8 mouse cellular contexts compared by ENCODE assay signal in the genomic region with DNA sequence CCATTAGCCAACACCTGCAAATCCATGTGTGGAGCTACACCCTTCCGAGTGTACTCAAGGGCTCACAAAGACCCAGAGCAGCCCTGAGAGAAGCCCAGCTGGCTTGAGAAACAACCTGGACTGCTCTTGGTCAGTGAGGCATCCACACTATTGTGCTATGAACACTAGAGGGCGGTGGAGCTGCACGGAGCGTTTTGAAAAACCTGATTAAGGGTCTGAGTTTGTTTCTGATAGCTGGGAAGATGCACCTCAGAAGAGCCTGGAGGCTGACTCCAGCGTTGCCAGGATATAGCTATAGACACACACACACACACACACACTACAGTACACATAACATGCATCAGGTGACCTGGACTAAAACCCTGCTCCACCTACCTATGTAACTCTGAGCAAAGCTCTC.
DNase-seq lines count a peak whose midpoint lies in the region; ATAC-seq lines count a peak whose summit lies in the region.
"Had no signal": no experiment of that assay in that cellular context is flagged by ENCODE, and none has a peak within 500 bp of the region (broad histone marks: within the 10 kb centered on the region; RNA-seq: fewer than 3 reads in every experiment).

No protein-coding gene starts in this region.

- ATAC-seq in forebrain, embryonic 11.5 days (replicated peaks; ENCODE audit: low FRiP score) = peak; percentile 65
- peak; percentile 77 for ATAC-seq in hindbrain, embryonic 16.5 days
- peak; percentile 74; the same call in 1 of the 2 replicates for ATAC-seq in megakaryocyte-erythroid progenitor cell, adult 5-6 weeks (replicated peaks; ENCODE audit: low FRiP score, low TSS enrichment, poor library complexity, severe bottlenecking)

- H3K4me2 ChIP-seq in forebrain, embryonic 11.5 days (ENCODE audit: low read depth, low read length, severe bottlenecking) = no peak overlapping the region
- no peak overlapping the region for H3K4me2 ChIP-seq in hindbrain, embryonic 16.5 days (ENCODE audit: low read length)
- H3K4me2 ChIP-seq: liver, embryonic 13.5 days had no signal

- WGBS in forebrain, embryonic 11.5 days = 13% methylated on average over 5 of the region's 5 CpGs
- WGBS in hindbrain, embryonic 16.5 days = 9% methylated on average over 5 of the region's 5 CpGs

- H3K4me1 ChIP-seq in forebrain, embryonic 11.5 days (replicated peaks; ENCODE audit: control insufficient read depth, insufficient read depth, low read length) = no peaks in the 10 kb centered on the region
- no peaks in the 10 kb centered on the region for H3K4me1 ChIP-seq in hindbrain, embryonic 16.5 days (ENCODE audit: control insufficient read depth, insufficient read depth, low read depth, low read length)
- H3K4me1 ChIP-seq: liver, embryonic 13.5 days had no signal

- H3K27ac ChIP-seq in forebrain, embryonic 11.5 days (ENCODE audit: low read depth, low read length) = no peak overlapping the region
- H3K27ac ChIP-seq in hindbrain, embryonic 16.5 days (ENCODE audit: low read depth, low read length) = no peak overlapping the region
- H3K27ac ChIP-seq: liver, embryonic 13.5 days had no signal

- no peaks in the 10 kb centered on the region for H3K27me3 ChIP-seq in forebrain, embryonic 11.5 days (ENCODE audit: control insufficient read depth, insufficient read depth, low read length)
- no peaks in the 10 kb centered on the region for H3K27me3 ChIP-seq in hindbrain, embryonic 16.5 days (replicated peaks; ENCODE audit: control insufficient read depth, insufficient read depth, low read length)
- H3K27me3 ChIP-seq: liver, embryonic 13.5 days had no signal

- DNase-seq in NIH3T3 (ENCODE audit: low read depth) = peak; percentile 76
- DNase-seq in c-Kit-positive CD71-negative TER-119-negative erythroid progenitor cells, embryonic 14.5 days (ENCODE audit: low read depth) = peak; percentile 35
- peak; percentile 77 for DNase-seq in forebrain, embryonic 11.5 days (ENCODE audit: low spot score)
- DNase-seq in layer of hippocampus, postnatal 36 days = peak; percentile 61
- DNase-seq in right cerebral cortex, postnatal 14 days = peak; percentile 60
- DNase-seq: liver, embryonic 13.5 days had no signal

- no peaks in the 10 kb centered on the region for H3K36me3 ChIP-seq in forebrain, embryonic 11.5 days (ENCODE audit: control insufficient read depth, insufficient read depth, low read length)
- H3K36me3 ChIP-seq in hindbrain, embryonic 16.5 days (ENCODE audit: control insufficient read depth, insufficient read depth, low read length) = no peaks in the 10 kb centered on the region
- H3K36me3 ChIP-seq: liver, embryonic 13.5 days had no signal

- no peak overlapping the region for H3K4me3 ChIP-seq in forebrain, embryonic 11.5 days (ENCODE audit: low read depth, low read length)
- no peak overlapping the region for H3K4me3 ChIP-seq in hindbrain, embryonic 16.5 days (ENCODE audit: low read length)
- H3K4me3 ChIP-seq: liver, embryonic 13.5 days had no signal

- H3K9me3 ChIP-seq in forebrain, embryonic 11.5 days (ENCODE audit: control insufficient read depth, low read length) = no peaks in the 10 kb centered on the region
- H3K9me3 ChIP-seq in hindbrain, embryonic 16.5 days (ENCODE audit: control insufficient read depth, low read length) = no peaks in the 10 kb centered on the region
- H3K9me3 ChIP-seq: liver, embryonic 13.5 days had no signal

- H3K9ac ChIP-seq in forebrain, embryonic 11.5 days (ENCODE audit: low read length) = no peak overlapping the region
- H3K9ac ChIP-seq in hindbrain, embryonic 16.5 days (ENCODE audit: low read depth, low read length) = no peak overlapping the region
- H3K9ac ChIP-seq: liver, embryonic 13.5 days had no signal
